Comparison of ENCODE assay signal across 18 mouse cellular contexts in genomic region chr12:59509175-59509574, GRCm38 (mm10).
"Had no signal": no experiment of that assay in that cellular context is flagged by ENCODE, and none has a peak within 500 bp of the region (broad histone marks: within the 10 kb centered on the region; RNA-seq: fewer than 3 reads in every experiment).

No protein-coding gene starts in this region.

- H3K9me3 ChIP-seq: midbrain, embryonic 10.5 days; midbrain, embryonic 12.5 days; midbrain, embryonic 15.5 days; neural tube, embryonic 12.5 days; neural tube, embryonic 15.5 days; stomach, embryonic 15.5 days had no signal

- H3K4me3 ChIP-seq: midbrain, embryonic 10.5 days; midbrain, embryonic 12.5 days; midbrain, embryonic 15.5 days; myocyte; neural tube, embryonic 12.5 days; neural tube, embryonic 15.5 days; stomach, embryonic 15.5 days had no signal

- DNase-seq: lung, adult 18-20 months; lung, postnatal 10 days; lung, postnatal 4 days; retina, postnatal 1 day; right cerebral cortex, postnatal 25 days; thymus, adult 2 months; thymus, postnatal 25 days; thymus, postnatal 4 days had no signal

- H3K4me1 ChIP-seq: midbrain, embryonic 10.5 days; midbrain, embryonic 12.5 days; midbrain, embryonic 15.5 days; neural tube, embryonic 12.5 days; neural tube, embryonic 15.5 days; stomach, embryonic 15.5 days had no signal

- H3K27me3 ChIP-seq: midbrain, embryonic 12.5 days; midbrain, embryonic 15.5 days; neural tube, embryonic 12.5 days; neural tube, embryonic 15.5 days; stomach, embryonic 15.5 days had no signal

- H3K4me2 ChIP-seq: lung, embryonic 14.5 days; midbrain, embryonic 12.5 days; midbrain, embryonic 15.5 days; neural tube, embryonic 12.5 days; neural tube, embryonic 15.5 days; stomach, embryonic 15.5 days had no signal

- H3K9ac ChIP-seq: liver, embryonic 14.5 days; lung, embryonic 14.5 days; midbrain, embryonic 12.5 days; midbrain, embryonic 15.5 days; neural tube, embryonic 12.5 days; neural tube, embryonic 15.5 days; stomach, embryonic 15.5 days had no signal

- ATAC-seq: midbrain, embryonic 15.5 days had no signal

- H3K36me3 ChIP-seq: midbrain, embryonic 10.5 days; midbrain, embryonic 12.5 days; midbrain, embryonic 15.5 days; neural tube, embryonic 12.5 days; neural tube, embryonic 15.5 days; stomach, embryonic 15.5 days had no signal

- H3K27ac ChIP-seq: liver, embryonic 14.5 days; midbrain, embryonic 10.5 days; midbrain, embryonic 12.5 days; midbrain, embryonic 15.5 days; neural tube, embryonic 12.5 days; neural tube, embryonic 15.5 days; stomach, embryonic 15.5 days; stomach, postnatal 0 days had no signal
